Mouse (Mus musculus) erythroblast, embryonic 14.5 days (primary cell): ENCODE measurements around the gene Slc37a1. TPM values are rescaled to one million over a fixed set of nuclear protein-coding genes. Genes with fewer than 3 reads are reported as not detected.
"Not testable (repeated sequence)": the region's sequence is repeated elsewhere in the genome, so short reads cannot be mapped to it uniquely, and the experiment has no call there.

Source experiments
- H3K27me3 ChIP-seq: 2 replicates; pipeline ENCODE4 v1.6.1; 2012; ENCODE audit warnings: inconsistent platforms; ENCODE audit not compliant: control insufficient read depth
- H3K36me3 ChIP-seq: 2 replicates; pipeline ENCODE4 v1.6.1; 2012; ENCODE audit warnings: mild to moderate bottlenecking, inconsistent platforms; ENCODE audit not compliant: control insufficient read depth
- H3K4me1 ChIP-seq: 2 replicates; pipeline ENCODE4 v1.6.1; 2012; ENCODE audit warnings: inconsistent platforms; ENCODE audit not compliant: control insufficient read depth
- H3K4me3 ChIP-seq: replicated peaks from 2 replicates; pipeline ENCODE3; 2012; ENCODE audit warnings: moderate library complexity, mild to moderate bottlenecking, inconsistent platforms
- H3K9me3 ChIP-seq: 2 replicates; pipeline ENCODE4 v1.6.1; 2012; ENCODE audit warnings: low read length, inconsistent platforms, mixed read lengths; ENCODE audit not compliant: control insufficient read depth
- GATA1 ChIP-seq: IDR thresholded peaks from 2 replicates; pipeline ENCODE4 v1.6.1; 2012; ENCODE audit warnings: low read length, inconsistent platforms, mixed read lengths
- TAL1 ChIP-seq: IDR thresholded peaks from 3 replicates; pipeline ENCODE4 v1.6.1; 2012; ENCODE audit warnings: low read length, inconsistent platforms, mixed read lengths
- polyA plus RNA-seq: library from polyadenylated mRNA; stranded (reverse); fragments of >175 nt; gene quantifications from 2 replicates; pipeline ENCODE4 v1.2.3, GENCODE M21; 2012

Slc37a1 gene
- polyA plus RNA-seq, 1 experiment = 0.01 TPM

- Histone ChIP-seq H3K4me1 (no peaks in the 10 kb centered on the region; the same call in 1 of the 2 replicates), H3K9me3 (no peaks in the 10 kb centered on the region), H3K27me3 (no peaks in the 10 kb centered on the region; the same call in 1 of the 2 replicates), H3K36me3 (no peaks in the 10 kb centered on the region), H3K4me3 (no peak overlapping the region)
- TF ChIP-seq GATA1 = no peak
- TF ChIP-seq TAL1 = no peak
These were observed 20.2 kb upstream of the Slc37a1 start for GRCm38 (mm10) chr17:31266321-31266950.

DNA sequence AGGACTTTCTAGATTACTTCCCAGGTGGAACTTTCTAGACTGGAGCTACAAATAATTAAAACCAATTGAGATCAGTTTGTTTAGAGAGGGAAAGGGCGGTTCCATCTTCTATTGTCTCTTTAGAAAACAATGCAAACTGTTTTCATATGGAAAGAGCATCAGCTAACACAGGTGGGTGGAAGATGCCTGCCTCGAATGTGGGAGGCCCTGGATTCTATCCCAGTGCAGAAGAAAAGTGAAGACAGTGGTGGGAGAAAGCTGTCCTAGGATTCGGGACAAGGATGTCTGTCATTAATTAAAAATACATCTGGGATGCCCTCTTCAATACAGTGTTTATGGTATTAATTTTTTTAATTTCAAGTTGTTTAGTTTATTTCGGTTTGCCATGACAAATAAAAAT is 19.5 kb upstream of the Slc37a1 start:
- no peaks in the 10 kb centered on the region; the same call in 1 of the 2 replicates for H3K4me1 ChIP-seq
- H3K9me3 ChIP-seq = no peaks in the 10 kb centered on the region

DNA sequence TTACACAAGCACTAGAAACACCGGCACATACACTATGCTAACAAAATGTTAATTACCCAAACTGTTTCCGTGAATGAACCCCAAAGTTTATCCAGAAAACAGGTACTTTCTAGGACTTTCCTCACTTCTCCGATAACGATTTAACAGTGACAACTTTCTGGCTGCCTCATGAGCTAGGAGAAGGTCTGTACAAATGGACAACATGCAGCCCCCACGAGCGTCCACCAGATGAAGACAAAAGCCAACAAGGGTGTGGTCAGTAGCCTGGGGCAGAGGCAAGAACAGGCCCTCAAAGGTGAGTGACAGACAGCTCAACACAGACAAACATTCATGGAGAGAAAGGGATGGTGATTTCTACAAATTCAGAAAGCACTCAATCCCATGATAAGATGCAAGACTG is 19.0 kb upstream of the Slc37a1 start:
- no peak for TF ChIP-seq GATA1
- no peak for TF ChIP-seq TAL1
- H3K4me3 ChIP-seq = no peak overlapping the region
- H3K4me1 ChIP-seq = no peaks in the 10 kb centered on the region; the same call in 1 of the 2 replicates
- no peaks in the 10 kb centered on the region for H3K9me3 ChIP-seq
- no peaks in the 10 kb centered on the region for H3K36me3 ChIP-seq
- no peaks in the 10 kb centered on the region; the same call in 1 of the 2 replicates for H3K27me3 ChIP-seq

More for the DNA sequence above, 19.5 kb upstream of the Slc37a1 start:
- no peaks in the 10 kb centered on the region; the same call in 1 of the 2 replicates for H3K27me3 ChIP-seq
- no peaks in the 10 kb centered on the region for H3K36me3 ChIP-seq
- H3K4me3 ChIP-seq = no peak overlapping the region
- TF ChIP-seq TAL1 = no peak
- no peak for TF ChIP-seq GATA1

- H3K4me3 ChIP-seq = no peak overlapping the region
- no peaks in the 10 kb centered on the region; the same call in 1 of the 2 replicates for H3K27me3 ChIP-seq
- TF ChIP-seq GATA1 = no peak
- no peak for TF ChIP-seq TAL1
- H3K4me1 ChIP-seq = no peaks in the 10 kb centered on the region; the same call in 1 of the 2 replicates
- H3K36me3 ChIP-seq = no peaks in the 10 kb centered on the region
- no peaks in the 10 kb centered on the region for H3K9me3 ChIP-seq
These were observed 18.6 kb upstream of the Slc37a1 start for GRCm38 (mm10) chr17:31268016-31268415.

GRCm38 (mm10) chr17:31269761-31270160 is 16.8 kb upstream of the Slc37a1 start:
- no peak overlapping the region for H3K4me3 ChIP-seq
- no peaks in the 10 kb centered on the region for H3K36me3 ChIP-seq
- no peaks in the 10 kb centered on the region for H3K27me3 ChIP-seq
- no peaks in the 10 kb centered on the region for H3K9me3 ChIP-seq
- no peaks in the 10 kb centered on the region; the same call in 1 of the 2 replicates for H3K4me1 ChIP-seq
- TF ChIP-seq TAL1 (no peak), GATA1 (no peak)

DNA sequence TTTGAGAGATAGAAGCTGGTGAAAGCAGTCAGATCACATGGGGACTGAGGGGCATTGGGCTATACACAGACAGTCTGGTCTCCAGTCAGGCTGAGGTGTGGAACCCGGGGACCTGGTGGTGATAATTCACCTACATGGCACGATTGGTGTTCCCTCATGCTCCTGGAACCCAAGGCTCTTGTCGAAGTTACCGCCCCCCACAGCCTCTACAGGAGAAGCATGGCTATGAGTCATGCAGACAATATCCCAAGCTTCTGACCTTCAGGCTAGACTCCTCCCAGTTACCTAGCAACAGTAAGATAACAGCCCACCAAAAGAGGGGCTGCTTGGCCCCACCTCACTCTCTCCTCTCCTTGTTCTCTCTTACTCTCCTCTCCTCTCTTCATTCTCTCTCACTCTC is 16.3 kb upstream of the Slc37a1 start:
- Histone ChIP-seq H3K36me3 (no peaks in the 10 kb centered on the region), H3K9me3 (no peaks in the 10 kb centered on the region), H3K27me3 (no peaks in the 10 kb centered on the region), H3K4me1 (no peaks in the 10 kb centered on the region; the same call in 1 of the 2 replicates), H3K4me3 (no peak overlapping the region)
- TF ChIP-seq GATA1 (no peak), TAL1 (no peak)

GRCm38 (mm10) chr17:31270736-31271135 is 15.9 kb upstream of the Slc37a1 start:
- H3K36me3 ChIP-seq, H3K4me1 ChIP-seq, H3K4me3 ChIP-seq, H3K9me3 ChIP-seq, H3K27me3 ChIP-seq: not testable (repeated sequence)

GRCm38 (mm10) chr17:31271136-31271851 is 15.3 kb upstream of the Slc37a1 start:
- peaks cover 2% of the 10 kb centered on the region; the same call in 1 of the 2 replicates for H3K27me3 ChIP-seq
- no peaks in the 10 kb centered on the region for H3K36me3 ChIP-seq
- no peaks in the 10 kb centered on the region for H3K9me3 ChIP-seq
- H3K4me3 ChIP-seq = no peak overlapping the region
- H3K4me1 ChIP-seq = no peaks in the 10 kb centered on the region; the same call in 1 of the 2 replicates
- no peak for TF ChIP-seq GATA1
- TF ChIP-seq TAL1 = no peak

- H3K4me3 ChIP-seq = no peak overlapping the region
- TF ChIP-seq GATA1 = no peak
- no peak for TF ChIP-seq TAL1
- H3K36me3 ChIP-seq = no peaks in the 10 kb centered on the region
- no peaks in the 10 kb centered on the region for H3K9me3 ChIP-seq
- peaks cover 9% of the 10 kb centered on the region for H3K4me1 ChIP-seq
- H3K27me3 ChIP-seq = peaks cover 12% of the 10 kb centered on the region
These were observed 14.0 kb upstream of the Slc37a1 start for GRCm38 (mm10) chr17:31272416-31273165.
